Mouse (Mus musculus): ENCODE results near the gene Dpf3. TPM values are rescaled to one million over a fixed set of nuclear protein-coding genes. Genes with fewer than 3 reads are reported as not detected.

Dpf3 gene
- polyA plus RNA-seq, 1 experiment from 2014 or later = 19.3 TPM

DNA sequence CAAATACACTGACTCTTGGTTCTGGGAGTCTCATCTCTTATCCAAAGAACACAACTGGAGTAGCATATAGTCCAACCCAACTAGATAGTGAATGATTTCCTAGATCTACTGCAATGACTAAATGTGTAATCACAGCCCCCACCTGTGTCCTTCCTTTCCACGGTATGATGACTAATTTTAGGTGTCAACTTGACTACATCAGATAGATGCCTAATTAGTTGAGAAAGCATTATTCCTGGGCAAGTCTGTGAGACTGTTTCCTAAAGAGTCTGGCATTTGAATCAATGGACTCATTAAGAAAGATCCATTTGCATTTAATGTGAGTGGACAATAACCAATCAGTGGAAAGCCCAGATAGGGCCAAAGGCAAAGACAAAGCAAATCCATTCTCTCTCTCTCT is 307.7 kb downstream of the Dpf3 start:
- no peak overlapping the region for H3K4me2 ChIP-seq (ENCODE audit: low read length)
- H3K9ac ChIP-seq (ENCODE audit: low read depth, low read length) = no peak overlapping the region
- no peak for ATAC-seq
- no peaks in the 10 kb centered on the region for H3K4me1 ChIP-seq (ENCODE audit: control insufficient read depth, insufficient read depth, low read length)
- WGBS = 79% methylated on average over 1 of the region's 1 CpGs
- H3K4me3 ChIP-seq (ENCODE audit: low read depth, low read length) = no peak overlapping the region
- no peaks in the 10 kb centered on the region for H3K27me3 ChIP-seq (ENCODE audit: control insufficient read depth, insufficient read depth, low read depth, low read length)
- no peak overlapping the region for H3K27ac ChIP-seq (ENCODE audit: low read length)
- no peaks in the 10 kb centered on the region for H3K36me3 ChIP-seq (ENCODE audit: control insufficient read depth, insufficient read depth, low read length)
- no peaks in the 10 kb centered on the region for H3K9me3 ChIP-seq (replicated peaks; ENCODE audit: control insufficient read depth, low read length, poor library complexity, severe bottlenecking)

DNA sequence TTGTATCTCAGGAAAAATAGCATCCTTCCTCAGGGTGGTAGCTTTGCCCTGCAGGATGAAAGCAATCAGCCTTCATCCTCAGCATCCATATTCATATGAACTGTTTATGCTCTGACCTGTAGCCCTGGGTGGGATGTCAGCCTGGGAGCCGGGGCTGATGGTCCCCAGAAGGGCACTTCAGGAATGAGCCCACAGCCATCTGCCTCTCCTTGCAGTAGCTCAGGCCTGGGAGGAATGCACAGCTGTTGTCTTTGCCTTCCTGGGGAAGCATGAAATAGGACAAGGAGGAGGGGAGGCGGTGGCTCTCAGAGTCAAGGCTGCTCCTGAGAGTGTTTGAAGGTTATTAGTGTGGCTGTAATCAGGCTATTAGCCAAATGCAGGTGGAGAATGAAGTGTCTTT is 308.7 kb downstream of the Dpf3 start:
- no peaks in the 10 kb centered on the region for H3K9me3 ChIP-seq (replicated peaks; ENCODE audit: control insufficient read depth, low read length, poor library complexity, severe bottlenecking)
- no peak overlapping the region for H3K27ac ChIP-seq (ENCODE audit: low read length)
- no peaks in the 10 kb centered on the region for H3K36me3 ChIP-seq (ENCODE audit: control insufficient read depth, insufficient read depth, low read length)
- no peak overlapping the region for H3K4me2 ChIP-seq (ENCODE audit: low read length)
- 55% methylated on average over 2 of the region's 2 CpGs for WGBS
- no peaks in the 10 kb centered on the region for H3K4me1 ChIP-seq (ENCODE audit: control insufficient read depth, insufficient read depth, low read length)
- H3K4me3 ChIP-seq (ENCODE audit: low read depth, low read length) = no peak overlapping the region
- no peak for ATAC-seq
- H3K27me3 ChIP-seq (ENCODE audit: control insufficient read depth, insufficient read depth, low read depth, low read length) = no peaks in the 10 kb centered on the region
- no peak overlapping the region for H3K9ac ChIP-seq (ENCODE audit: low read depth, low read length)

DNA sequence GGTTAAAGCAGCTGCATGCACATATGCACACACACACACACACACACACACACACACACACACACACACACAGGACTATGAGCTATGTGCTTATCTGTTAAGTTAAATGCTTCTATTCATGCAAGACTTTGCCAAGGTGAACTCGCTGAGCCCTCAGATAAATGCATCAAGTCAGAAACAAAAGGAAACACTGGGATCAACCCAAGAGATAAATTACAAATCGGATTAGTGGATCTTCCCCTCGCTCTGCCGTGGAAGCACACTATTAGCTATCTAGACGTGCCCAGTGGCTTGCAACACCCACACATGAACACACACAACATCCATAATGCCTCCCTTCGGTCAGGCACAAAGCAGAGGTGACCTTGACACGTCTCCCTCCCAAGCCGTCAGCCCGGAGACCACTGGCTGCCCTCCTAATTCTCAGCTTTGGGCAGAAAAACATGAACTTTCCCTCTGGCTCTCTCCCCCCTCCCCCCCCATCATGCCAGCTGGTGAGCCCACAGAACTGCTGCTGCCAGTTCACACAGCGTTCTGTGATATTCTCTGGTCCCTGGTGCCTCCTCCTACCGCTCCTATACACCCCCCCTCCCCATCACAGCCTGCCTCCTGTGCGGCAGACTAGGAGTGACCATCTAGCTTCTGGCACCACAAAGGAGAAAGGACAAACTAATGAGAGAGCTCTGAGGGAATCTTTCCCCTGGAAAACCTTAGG is 317.9 kb downstream of the Dpf3 start:
- peak; percentile 61; the same call in 1 of the 2 replicates for ATAC-seq
- peak overlapping the region; percentile 31; the same call in 1 of the 2 replicates for H3K9ac ChIP-seq (ENCODE audit: low read depth, low read length)
- no peaks in the 10 kb centered on the region for H3K9me3 ChIP-seq (replicated peaks; ENCODE audit: control insufficient read depth, low read length, poor library complexity, severe bottlenecking)
- WGBS = 17% methylated on average over 12 of the region's 12 CpGs
- H3K27ac ChIP-seq (ENCODE audit: low read length) = peak overlapping the region; percentile 55
- H3K36me3 ChIP-seq (ENCODE audit: control insufficient read depth, insufficient read depth, low read length) = no peaks in the 10 kb centered on the region
- peak overlapping the region; percentile 19; the same call in 1 of the 2 replicates for H3K4me2 ChIP-seq (ENCODE audit: low read length)
- H3K27me3 ChIP-seq (ENCODE audit: control insufficient read depth, insufficient read depth, low read depth, low read length) = no peaks in the 10 kb centered on the region
- peaks cover 18% of the 10 kb centered on the region for H3K4me1 ChIP-seq (ENCODE audit: control insufficient read depth, insufficient read depth, low read length)
- no peak overlapping the region for H3K4me3 ChIP-seq (ENCODE audit: low read depth, low read length)

DNA sequence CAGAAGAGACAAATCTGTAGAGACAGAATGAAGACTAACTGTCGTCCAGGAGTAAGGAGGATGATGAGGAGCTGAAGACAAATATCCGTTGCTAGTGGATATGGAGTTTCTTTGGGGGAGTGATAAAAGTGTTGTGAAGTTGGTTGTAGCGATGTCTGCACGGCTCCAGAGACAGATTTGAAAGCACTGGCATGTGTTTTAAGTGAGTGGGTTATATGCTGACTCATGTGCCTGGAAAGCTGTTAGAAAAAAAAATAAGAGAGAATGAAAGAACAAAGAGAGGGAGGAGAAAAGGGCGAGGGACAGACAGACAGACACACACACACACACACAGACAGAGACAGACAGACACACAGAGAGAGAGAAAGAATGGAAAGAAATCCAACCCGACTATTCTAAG is 319.2 kb downstream of the Dpf3 start:
- Histone ChIP-seq H3K27me3 (ENCODE audit: control insufficient read depth, insufficient read depth, low read depth, low read length) (no peaks in the 10 kb centered on the region), H3K4me2 (ENCODE audit: low read length) (no peak overlapping the region), H3K9ac (ENCODE audit: low read depth, low read length) (no peak overlapping the region), H3K4me3 (ENCODE audit: low read depth, low read length) (no peak overlapping the region), H3K4me1 (ENCODE audit: control insufficient read depth, insufficient read depth, low read length) (peaks cover 18% of the 10 kb centered on the region), H3K36me3 (ENCODE audit: control insufficient read depth, insufficient read depth, low read length) (no peaks in the 10 kb centered on the region), H3K27ac (ENCODE audit: low read length) (no peak overlapping the region), H3K9me3 (replicated peaks; ENCODE audit: control insufficient read depth, low read length, poor library complexity, severe bottlenecking) (no peaks in the 10 kb centered on the region)
- ATAC-seq = no peak
- WGBS = 89% methylated on average over 6 of the region's 6 CpGs

DNA sequence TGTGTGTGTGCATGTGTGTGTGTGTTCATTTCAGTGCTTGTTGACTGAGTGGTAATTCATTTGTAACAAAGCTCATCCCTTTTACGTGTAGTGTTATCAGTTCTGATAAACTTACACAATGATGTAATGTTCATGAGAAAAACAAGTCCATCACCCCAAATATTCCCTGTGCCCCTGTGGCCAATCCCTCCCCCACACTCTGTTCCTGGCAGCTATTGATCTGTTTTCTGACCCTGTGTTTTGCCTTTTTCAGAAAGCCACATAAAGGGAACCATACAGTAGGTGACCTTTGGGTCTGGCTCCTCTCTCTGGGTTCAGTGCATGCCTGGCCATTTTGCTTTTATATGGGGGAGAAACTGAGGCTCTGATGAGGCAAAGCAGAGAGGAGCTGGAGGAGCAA is 322.5 kb downstream of the Dpf3 start:
- H3K9ac ChIP-seq (ENCODE audit: low read depth, low read length) = no peak overlapping the region
- no peak for ATAC-seq

More for the DNA sequence above, 322.5 kb downstream of the Dpf3 start:
- Histone ChIP-seq H3K36me3 (ENCODE audit: control insufficient read depth, insufficient read depth, low read length) (no peaks in the 10 kb centered on the region), H3K27me3 (ENCODE audit: control insufficient read depth, insufficient read depth, low read depth, low read length) (no peaks in the 10 kb centered on the region), H3K27ac (ENCODE audit: low read length) (no peak overlapping the region), H3K4me3 (ENCODE audit: low read depth, low read length) (no peak overlapping the region), H3K4me2 (ENCODE audit: low read length) (no peak overlapping the region), H3K4me1 (ENCODE audit: control insufficient read depth, insufficient read depth, low read length) (peaks cover 14% of the 10 kb centered on the region), H3K9me3 (replicated peaks; ENCODE audit: control insufficient read depth, low read length, poor library complexity, severe bottlenecking) (no peaks in the 10 kb centered on the region)
- WGBS = 100% methylated on average over 1 of the region's 1 CpGs

Other genes starting within 250 kb of the Dpf3 start
- gene Dcaf4, start 32.8 kb upstream of the Dpf3 start, polyA plus RNA-seq (2015; fragmentation: Nextera tagmentation; extraction: Ambion mirVana) = 46.1 and 50.3 TPM in 2 replicates
- 27.3 and 28.6 TPM in 2 replicates for gene Zfyve1, start 109.5 kb upstream of the Dpf3 start, polyA plus RNA-seq (2015; fragmentation: Nextera tagmentation; extraction: Ambion mirVana)
- 236 and 262 TPM in 2 replicates for gene Rbm25, start 143.5 kb upstream of the Dpf3 start, polyA plus RNA-seq (2015; fragmentation: Nextera tagmentation; extraction: Ambion mirVana)
- 72.7 and 74.9 TPM in 2 replicates for gene Psen1, start 200.4 kb upstream of the Dpf3 start, polyA plus RNA-seq (2015; fragmentation: Nextera tagmentation; extraction: Ambion mirVana)